Mouse (Mus musculus): Measurements from ENCODE around the gene Cast. TPM values are rescaled to one million over a fixed set of nuclear protein-coding genes. Genes with fewer than 3 reads are reported as not detected.

Gene Cast
- polyA plus RNA-seq, 1 experiment from 2014 or later: 51.6 TPM

- Histone ChIP-seq H3K9ac (no peak overlapping the region), H3K4me3 (replicated peaks) (no peak overlapping the region), H3K27me3 (no peaks in the 10 kb centered on the region), H3K4me2 (replicated peaks) (no peak overlapping the region), H3K36me3 (peaks cover 9% of the 10 kb centered on the region), H3K27ac (replicated peaks) (no peak overlapping the region), H3K4me1 (no peaks in the 10 kb centered on the region), H3K9me3 (replicated peaks) (no peaks in the 10 kb centered on the region)
- no peak for ATAC-seq (ENCODE audit: insufficient number of reproducible peaks, low FRiP score, low TSS enrichment, low read depth)
- whole genome bisulfite sequencing: 85% methylated on average over 5 of the region's 5 CpGs
Measured at GRCm38 (mm10) chr13:74695497-74696193, 113.0 kb downstream of the Cast start.

Other genes starting within 250 kb of the Cast start
- gene Erap1, start 169.2 kb downstream of the Cast start, polyA plus RNA-seq (2015; fragmentation: Nextera tagmentation; extraction: Ambion mirVana): 10.4 and 12.8 TPM in 2 replicates